Mouse (Mus musculus) brain, embryonic 14.5 days (tissue): Measurements from ENCODE around the gene Shisal2b.

Source experiments
- CTCF ChIP-seq: fragments of 200-500 bp; IDR thresholded peaks from 2 replicates; pipeline ENCODE4 v1.5.1; 2012; ENCODE audit warnings: inconsistent platforms, mild to moderate bottlenecking, moderate library complexity, borderline replicate concordance; ENCODE audit not compliant: insufficient read depth, insufficient read length; ENCODE audit errors: extremely low read depth
- POLR2A ChIP-seq: fragments of 200-500 bp; IDR thresholded peaks from 2 replicates; pipeline ENCODE4 v1.6.1; 2012; ENCODE audit warnings: mild to moderate bottlenecking, inconsistent platforms, borderline replicate concordance; ENCODE audit not compliant: poor library complexity, insufficient read depth, insufficient read length, severe bottlenecking; ENCODE audit errors: extremely low read depth

GRCm38 (mm10) chr13:104837628-104838027, 26.1 kb downstream of the Shisal2b start:
- TF ChIP-seq POLR2A (no peak), CTCF (no peak)
